Mouse (Mus musculus) NIH3T3 (cell line): Measurements from ENCODE around the gene Sfxn5.

ENCODE experiments used
- DNase-seq: peaks from one replicate; pipeline ENCODE4 v3.0.0-alpha.2; 2012; ENCODE audit warnings: low read depth

The Sfxn5 gene

GRCm38 (mm10) chr6:85364439-85364838 is 31.2 kb upstream of the Sfxn5 start:
- DNase-seq, result no peak

DNA sequence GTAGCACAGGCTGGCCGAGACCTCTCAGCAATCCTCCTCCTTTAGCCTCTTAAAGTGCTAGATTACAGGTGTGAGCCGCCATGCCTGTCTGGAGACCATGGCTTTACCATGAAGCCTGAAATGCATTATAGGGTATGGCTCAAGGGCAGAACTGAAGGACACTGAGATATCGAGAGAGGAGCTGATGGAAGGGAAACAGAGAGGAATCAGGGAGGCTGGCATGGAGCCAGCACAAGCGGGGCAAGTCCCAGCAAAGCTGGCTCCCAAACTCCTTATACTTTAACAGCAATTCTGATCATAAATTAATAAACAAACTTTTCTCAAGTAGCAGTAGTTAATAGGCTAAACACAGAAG is 30.7 kb upstream of the Sfxn5 start:
- no peak for DNase-seq

- no peak for DNase-seq
Observed at GRCm38 (mm10) chr6:85363231-85363905, 30.1 kb upstream of the Sfxn5 start.

- DNase-seq, result no peak
Observed at GRCm38 (mm10) chr6:85362610-85363009, 29.4 kb upstream of the Sfxn5 start.

- no peak for DNase-seq
Observed at GRCm38 (mm10) chr6:85360311-85360710, 27.1 kb upstream of the Sfxn5 start.

DNA sequence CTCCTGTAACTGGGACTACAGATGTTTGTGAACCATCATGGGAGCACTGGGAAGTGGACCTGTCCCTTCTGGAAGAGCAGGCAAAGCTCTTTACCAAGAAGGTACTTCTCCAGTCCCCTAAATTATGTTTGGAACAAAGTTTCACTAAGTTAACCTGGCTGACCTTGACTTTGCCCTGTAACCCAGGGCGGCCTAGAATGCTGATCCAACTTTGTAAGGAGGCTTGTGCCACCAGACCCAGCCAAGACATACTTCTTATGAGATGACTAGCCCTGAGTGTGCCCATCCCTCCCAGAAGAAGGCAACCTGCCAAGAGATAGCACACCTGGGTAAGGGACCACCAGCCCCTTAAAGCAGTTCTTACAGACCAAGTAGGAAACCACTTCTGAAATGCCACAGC is 25.7 kb upstream of the Sfxn5 start:
- DNase-seq, result no peak

- DNase-seq, result no peak
Observed at GRCm38 (mm10) chr6:85356682-85357465, 23.7 kb upstream of the Sfxn5 start.

GRCm38 (mm10) chr6:85355753-85356152 is 22.5 kb upstream of the Sfxn5 start:
- DNase-seq, result no peak

GRCm38 (mm10) chr6:85354709-85355108 is 21.5 kb upstream of the Sfxn5 start:
- no peak for DNase-seq

GRCm38 (mm10) chr6:85353706-85354105 is 20.5 kb upstream of the Sfxn5 start:
- no peak for DNase-seq

GRCm38 (mm10) chr6:85350157-85350556 is 16.9 kb upstream of the Sfxn5 start:
- DNase-seq, result peak; percentile 38

GRCm38 (mm10) chr6:85349246-85349645 is 16.0 kb upstream of the Sfxn5 start:
- peak; percentile 96 for DNase-seq

DNA sequence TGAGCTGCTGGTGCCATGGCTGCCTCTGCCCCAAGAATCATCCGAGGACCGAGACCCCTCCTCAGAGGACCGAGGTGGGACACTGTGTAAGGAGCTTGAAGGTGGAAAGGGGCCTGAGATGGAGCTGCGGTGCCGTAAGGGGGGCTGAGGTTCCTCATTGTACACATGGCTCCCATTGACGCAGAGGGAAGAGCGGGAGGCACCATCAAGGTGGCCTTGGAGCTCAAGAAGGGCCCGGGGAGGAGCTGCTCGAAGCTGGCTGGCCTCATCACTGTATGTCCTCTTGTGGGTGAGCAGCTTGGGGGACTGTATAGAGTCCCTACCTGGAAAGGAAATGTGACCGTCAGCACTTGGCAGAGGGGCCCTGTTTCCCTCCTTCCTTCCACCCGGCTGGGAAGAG is 14.9 kb upstream of the Sfxn5 start:
- DNase-seq, result no peak

GRCm38 (mm10) chr6:85346028-85346634 is 12.9 kb upstream of the Sfxn5 start:
- peak; percentile 97 for DNase-seq

GRCm38 (mm10) chr6:85344929-85345328 is 11.7 kb upstream of the Sfxn5 start:
- no peak for DNase-seq

- DNase-seq, result no peak
Observed at GRCm38 (mm10) chr6:85343027-85343426, 9.8 kb upstream of the Sfxn5 start.

GRCm38 (mm10) chr6:85341814-85342501 is 8.7 kb upstream of the Sfxn5 start:
- DNase-seq, result no peak

GRCm38 (mm10) chr6:85340184-85340583 is 7.0 kb upstream of the Sfxn5 start:
- DNase-seq, result no peak

- DNase-seq, result peak; percentile 53
Observed at GRCm38 (mm10) chr6:85339273-85339901, 6.2 kb upstream of the Sfxn5 start.

- peak; percentile 84 for DNase-seq
Observed at GRCm38 (mm10) chr6:85336944-85337343, 3.7 kb upstream of the Sfxn5 start.

DNA sequence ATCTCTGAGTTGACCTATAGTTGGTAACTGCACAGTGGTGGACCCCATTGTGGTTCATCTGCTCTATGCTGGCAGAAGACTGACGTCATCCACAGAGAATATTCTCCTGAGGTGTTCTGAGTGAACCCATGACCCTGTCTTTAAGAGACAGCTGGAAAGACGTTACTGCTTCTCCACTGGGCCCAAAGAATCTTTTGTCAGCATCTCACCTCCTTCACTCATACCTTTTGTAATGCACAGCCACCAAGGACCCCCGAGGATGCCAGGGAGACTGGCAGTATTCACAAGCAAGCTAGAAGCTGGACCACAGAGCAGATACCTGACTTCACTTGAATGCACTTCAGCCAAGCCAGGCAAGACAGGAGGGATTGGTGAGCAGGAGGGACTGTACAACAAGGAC is 2.1 kb upstream of the Sfxn5 start:
- DNase-seq, result no peak

- no peak for DNase-seq
Observed at GRCm38 (mm10) chr6:85334851-85335250, 1.6 kb upstream of the Sfxn5 start.
